Mouse (Mus musculus) G1E (cell line): ENCODE data around the gene Bpifc. TPM values are rescaled to one million over a fixed set of nuclear protein-coding genes. Genes with fewer than 3 reads are reported as not detected.

ENCODE experiments used
- ATAC-seq: 2 replicates; pipeline ENCODE4 v1.8.0; 2016; ENCODE audit warnings: mild to moderate bottlenecking; ENCODE audit not compliant: insufficient number of reproducible peaks, poor library complexity, low FRiP score, severe bottlenecking; ENCODE audit errors: extremely low read depth
- DNase-seq: peaks from one replicate; pipeline ENCODE4 v3.0.0; 2012; ENCODE audit warnings: low spot score
- H3K27me3 ChIP-seq: 2 replicates; pipeline ENCODE4 v1.6.1; 2012; ENCODE audit warnings: mild to moderate bottlenecking, low read length, inconsistent platforms; ENCODE audit not compliant: insufficient read depth
- H3K36me3 ChIP-seq: replicated peaks from 2 replicates; pipeline ENCODE3; 2012; ENCODE audit warnings: mild to moderate bottlenecking, inconsistent platforms
- H3K4me1 ChIP-seq: 2 replicates; pipeline ENCODE4 v1.6.1; 2012; ENCODE audit warnings: low read depth, low read length, inconsistent platforms, mixed read lengths; ENCODE audit not compliant: insufficient read depth
- H3K4me3 ChIP-seq: 2 replicates; pipeline ENCODE4 v1.5.1; 2012; ENCODE audit warnings: low read depth, mild to moderate bottlenecking, inconsistent platforms, low read length, moderate library complexity, mixed read lengths
- H3K9me3 ChIP-seq: replicated peaks from 2 replicates; pipeline ENCODE4 v1.6.1; 2012; ENCODE audit warnings: inconsistent platforms
- CTCF ChIP-seq: IDR thresholded peaks from 2 replicates; pipeline ENCODE4 v1.5.1; 2012; ENCODE audit warnings: low read depth, low read length, inconsistent platforms, mixed read lengths
- GATA1 ChIP-seq: IDR thresholded peaks from 2 replicates; pipeline ENCODE4 v1.6.1; 2012; ENCODE audit warnings: borderline replicate concordance, low read length, inconsistent platforms, mixed read lengths
- GATA2 ChIP-seq: IDR thresholded peaks from 2 replicates; pipeline ENCODE4 v1.6.1; 2012; ENCODE audit warnings: low read depth, low read length, inconsistent platforms, borderline replicate concordance
- POLR2AphosphoS5 ChIP-seq: IDR thresholded peaks from 2 replicates; pipeline ENCODE4 v1.6.1; 2012; ENCODE audit warnings: low read depth, low read length, inconsistent platforms; ENCODE audit not compliant: insufficient replicate concordance
- TAL1 ChIP-seq: conservative IDR thresholded peaks from 2 replicates; pipeline ENCODE4 v1.6.1; 2012; ENCODE audit warnings: low read depth, low read length, inconsistent platforms, mixed read lengths
- polyA plus RNA-seq: library from polyadenylated mRNA; stranded (reverse); fragments of >175 nt; gene quantifications from 2 replicates; pipeline ENCODE4 v1.2.3, GENCODE M21; 2012
- total RNA-seq, 2 experiments: library from RNA; stranded (forward) in 1 of 2; stranded (reverse) in 1 of 2; fragments of 200-1000 nt in 1 of 2; fragments of >200 nt in 1 of 2; fragmentation: Nextera tagmentation in 1 of 2; gene quantifications; 2 replicates each; pipeline ENCODE4 v1.2.3; 2014 to 2017

Gene Bpifc
- total and polyA plus RNA-seq, 3 experiments, result not detected

GRCm38 (mm10) chr10:85964316-85964715 lies 47.4 kb downstream of the Bpifc start:
- ATAC-seq, result no peak

GRCm38 (mm10) chr10:85962897-85963296 lies 48.8 kb downstream of the Bpifc start:
- no peak for ATAC-seq
- peaks cover 6% of the 10 kb centered on the region; the same call in 1 of the 2 replicates for H3K4me1 ChIP-seq

More at GRCm38 (mm10) chr10:85964316-85964715, 47.4 kb downstream of the Bpifc start:
- Histone ChIP-seq H3K27me3 (peaks cover 40% of the 10 kb centered on the region), H3K4me1 (peaks cover 3% of the 10 kb centered on the region; the same call in 1 of the 2 replicates), H3K4me3 (no peak overlapping the region), H3K36me3 (no peaks in the 10 kb centered on the region), H3K9me3 (no peaks in the 10 kb centered on the region)
- no peak for DNase-seq
- TF ChIP-seq GATA1 (no peak), CTCF (no peak), TAL1 (no peak), GATA2 (no peak), POLR2AphosphoS5 (no peak)

GRCm38 (mm10) chr10:85957464-85957950 lies 54.2 kb downstream of the Bpifc start, which contains the start of gene Rtcb:
Gene Rtcb, minus strand, starts transcription at chr10:85957823.
- H3K4me3 ChIP-seq, result peak within 1 kb of the TSS; percentile 98
- DNase-seq (peak; percentile 85), ATAC-seq (peak; percentile 78)
- peaks cover 36% of the 10 kb centered on the region for H3K4me1 ChIP-seq
- TF ChIP-seq CTCF (no peak), TAL1 (no peak), POLR2AphosphoS5 (no peak), GATA1 (no peak), GATA2 (no peak)
- peaks cover 7% of the 10 kb centered on the region for H3K27me3 ChIP-seq
- peaks cover 33% of the 10 kb centered on the region for H3K36me3 ChIP-seq
- H3K9me3 ChIP-seq, result no peaks in the 10 kb centered on the region

More at GRCm38 (mm10) chr10:85962897-85963296, 48.8 kb downstream of the Bpifc start:
- no peaks in the 10 kb centered on the region for H3K9me3 ChIP-seq
- TF ChIP-seq GATA2 (no peak), POLR2AphosphoS5 (no peak), GATA1 (no peak), CTCF (no peak)
- H3K4me3 ChIP-seq, result no peak overlapping the region
- H3K36me3 ChIP-seq, result no peaks in the 10 kb centered on the region
- H3K27me3 ChIP-seq, result peaks cover 34% of the 10 kb centered on the region
- no peak for DNase-seq

- ATAC-seq, result no peak
- H3K36me3 ChIP-seq, result peaks cover 38% of the 10 kb centered on the region
- TF ChIP-seq TAL1, result no peak
- TF ChIP-seq POLR2AphosphoS5, result no peak
- no peak for TF ChIP-seq CTCF
- TF ChIP-seq GATA2, result no peak
- no peak for TF ChIP-seq GATA1
- peaks cover 40% of the 10 kb centered on the region for H3K4me1 ChIP-seq
- H3K9me3 ChIP-seq, result no peaks in the 10 kb centered on the region
- H3K4me3 ChIP-seq, result peak overlapping the region; percentile 98
- H3K27me3 ChIP-seq, result peaks cover 5% of the 10 kb centered on the region
- no peak for DNase-seq
These were observed 54.8 kb downstream of the Bpifc start for GRCm38 (mm10) chr10:85956871-85957419.

- Histone ChIP-seq H3K36me3 (peaks cover 63% of the 10 kb centered on the region), H3K4me1 (peaks cover 41% of the 10 kb centered on the region), H3K27me3 (no peaks in the 10 kb centered on the region), H3K4me3 (no peak overlapping the region), H3K9me3 (no peaks in the 10 kb centered on the region)
- ATAC-seq (no peak), DNase-seq (no peak)
- TF ChIP-seq GATA1, result no peak
- TF ChIP-seq TAL1, result no peak
- no peak for TF ChIP-seq POLR2AphosphoS5
- TF ChIP-seq CTCF, result no peak
- no peak for TF ChIP-seq GATA2
These were observed 57.3 kb downstream of the Bpifc start for GRCm38 (mm10) chr10:85954429-85954828.

- DNase-seq (no peak), ATAC-seq (no peak)
- H3K4me1 ChIP-seq, result peaks cover 40% of the 10 kb centered on the region
- TF ChIP-seq TAL1 (no peak), GATA1 (no peak), CTCF (no peak), GATA2 (no peak), POLR2AphosphoS5 (no peak)
- H3K36me3 ChIP-seq, result peaks cover 73% of the 10 kb centered on the region
- H3K4me3 ChIP-seq, result no peak overlapping the region
- no peaks in the 10 kb centered on the region for H3K27me3 ChIP-seq
- H3K9me3 ChIP-seq, result no peaks in the 10 kb centered on the region
These were observed 58.3 kb downstream of the Bpifc start for GRCm38 (mm10) chr10:85953401-85953800.
